Mouse (Mus musculus) layer of hippocampus, adult 9-10 months (tissue): ENCODE data around the gene Fosb.

Experiments used
- DNase-seq: peaks from one replicate; pipeline ENCODE4 v3.0.0; 2022; ENCODE audit warnings: low spot score

The Fosb gene

DNA sequence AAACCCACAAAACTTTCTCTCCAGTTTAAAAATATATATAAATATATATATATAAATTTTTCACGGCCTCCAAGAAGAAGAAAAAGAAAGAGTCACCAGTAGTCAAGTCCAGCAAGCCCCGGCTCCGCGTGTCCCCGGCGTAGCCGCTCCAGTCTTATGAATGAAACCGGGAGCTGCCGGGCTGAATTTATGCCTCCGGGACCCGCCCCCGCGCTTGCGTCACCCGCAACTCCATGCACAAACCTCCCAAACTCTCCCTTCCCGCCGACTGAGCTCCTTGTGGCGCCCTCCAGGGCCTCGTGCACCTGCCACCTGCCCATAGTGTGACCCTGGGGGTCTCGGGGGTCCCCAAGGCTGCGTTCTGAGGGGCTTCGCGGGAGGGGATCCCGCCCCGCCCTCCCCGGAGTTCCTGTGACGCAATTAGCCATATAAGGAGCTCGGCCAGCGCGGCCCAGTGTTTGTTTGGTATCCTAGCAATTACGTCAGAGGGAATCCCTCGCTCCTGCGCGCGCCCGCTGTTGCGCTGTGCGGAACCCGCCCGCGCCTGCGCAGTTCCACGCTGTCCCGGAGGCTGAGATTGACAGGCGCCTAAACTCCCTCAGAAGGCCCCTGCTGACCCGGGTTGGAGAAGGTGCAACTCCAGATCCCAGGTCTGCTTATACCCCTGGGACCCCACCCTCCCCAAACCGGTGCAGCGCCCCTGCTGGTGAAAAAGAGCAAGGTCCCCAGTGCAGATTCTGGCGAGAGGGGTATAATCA, at the start of gene Fosb:
TSS of gene Fosb (minus strand) at position 168 of the 758 bp plus-strand sequence.
- peak; percentile 92 for DNase-seq

DNA sequence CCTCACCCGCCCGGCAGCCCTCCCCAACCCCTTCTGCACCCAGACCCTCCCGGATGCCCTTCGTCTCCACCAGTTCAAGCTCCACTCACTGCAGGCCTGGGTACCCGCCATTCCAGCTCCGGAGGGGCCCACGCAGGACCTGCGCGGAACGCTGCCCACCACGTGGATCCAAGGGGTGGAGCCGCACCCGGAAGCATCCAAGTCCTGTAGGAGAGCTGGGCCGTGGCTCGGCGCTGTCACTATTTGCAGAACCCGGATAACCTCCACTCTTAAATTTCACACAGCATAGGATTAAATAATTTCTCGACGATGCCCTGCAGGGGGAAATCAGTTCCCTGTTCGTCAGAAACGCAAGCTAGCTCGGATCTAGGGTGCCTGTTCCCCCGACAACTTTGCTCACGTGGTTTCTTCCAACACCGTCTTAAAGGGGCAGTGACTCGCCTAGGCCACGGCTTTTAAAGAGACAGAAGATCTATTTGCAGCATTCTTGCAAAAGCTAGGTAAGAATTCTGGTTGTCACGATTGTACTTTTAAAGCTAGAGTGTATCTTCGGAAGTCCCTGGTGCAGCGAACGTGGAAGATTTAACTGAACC, 49.5 kb upstream of the Fosb start, which contains the start of the genes Cd3eap and Ppp1r13l:
TSS of gene Cd3eap (minus strand) at position 185 of the 593 bp plus-strand sequence.
TSS of gene Ppp1r13l (plus strand) at position 451 of the 593 bp plus-strand sequence.
- DNase-seq = peak; percentile 79

- no peak for DNase-seq
Observed at GRCm38 (mm10) chr7:19358634-19359033, 48.8 kb upstream of the Fosb start.

DNA sequence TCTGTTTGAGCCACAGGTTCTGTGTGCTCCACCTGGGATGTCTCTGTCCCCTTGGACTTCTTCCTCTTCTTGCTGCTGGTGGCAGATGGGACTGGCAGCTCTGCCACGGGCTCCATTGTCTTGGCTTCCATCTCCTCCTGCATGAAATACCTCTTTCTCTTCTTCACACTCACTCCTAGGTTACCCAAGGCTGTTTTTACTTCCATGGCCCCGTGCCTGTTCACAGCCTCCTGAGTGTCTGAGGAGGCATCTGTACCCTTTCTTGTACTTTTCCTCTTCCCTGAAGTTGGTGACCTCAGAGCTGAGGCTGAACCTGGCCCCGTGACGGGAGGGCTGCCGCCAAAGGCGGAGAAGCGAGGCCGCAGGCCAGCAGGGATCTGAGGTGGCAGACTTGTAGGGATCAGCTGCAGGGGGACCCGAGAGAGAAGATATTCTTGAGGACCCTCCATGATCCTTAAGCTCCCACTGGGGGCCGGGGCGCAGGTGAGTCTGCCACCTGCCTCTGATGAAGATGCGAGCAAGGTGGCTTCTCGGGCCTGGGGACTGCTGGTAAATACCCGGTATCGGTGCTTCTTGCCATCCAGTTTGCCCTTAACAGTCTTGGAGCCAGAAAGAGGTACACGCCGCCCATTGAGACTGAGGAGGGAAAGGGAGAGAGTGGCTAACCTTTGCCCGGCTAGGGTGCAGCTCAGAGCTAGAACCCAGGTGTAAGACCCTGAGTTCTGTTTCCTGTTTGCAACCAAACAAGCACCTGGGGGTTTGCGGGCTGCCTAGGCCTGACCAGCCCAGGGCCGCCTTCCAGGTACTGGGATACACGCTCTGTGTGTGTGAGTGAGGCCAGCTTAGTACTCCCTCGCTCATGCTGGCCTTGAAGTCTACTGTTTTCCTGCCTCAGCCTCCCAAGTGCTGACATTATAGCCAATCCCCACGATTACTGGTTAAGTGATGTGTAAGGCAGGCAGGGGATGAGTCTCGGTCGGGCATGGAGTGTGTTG, 47.8 kb upstream of the Fosb start:
- DNase-seq = no peak

DNA sequence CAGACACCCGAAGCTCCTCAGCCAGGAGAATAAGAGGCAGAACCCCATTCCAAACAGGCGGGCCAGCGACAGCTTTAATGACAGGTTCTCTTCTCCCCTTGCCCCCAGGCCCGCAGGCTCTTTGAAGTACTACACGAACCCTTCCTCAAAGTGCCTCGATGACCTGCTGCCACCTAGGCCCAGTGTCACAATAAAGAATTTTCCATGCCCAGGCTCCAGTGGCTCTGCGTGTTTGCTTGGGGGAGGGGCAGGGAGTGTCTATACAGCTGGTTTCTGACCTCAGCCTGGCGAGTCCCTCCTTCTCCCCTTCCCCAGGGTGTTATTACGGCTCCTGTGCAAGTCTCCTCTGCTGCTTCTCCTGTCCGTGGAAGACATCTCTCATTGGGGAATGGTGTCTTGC, 46.5 kb upstream of the Fosb start:
- DNase-seq = no peak

- no peak for DNase-seq
Observed at GRCm38 (mm10) chr7:19354991-19355390, 45.1 kb upstream of the Fosb start.

DNA sequence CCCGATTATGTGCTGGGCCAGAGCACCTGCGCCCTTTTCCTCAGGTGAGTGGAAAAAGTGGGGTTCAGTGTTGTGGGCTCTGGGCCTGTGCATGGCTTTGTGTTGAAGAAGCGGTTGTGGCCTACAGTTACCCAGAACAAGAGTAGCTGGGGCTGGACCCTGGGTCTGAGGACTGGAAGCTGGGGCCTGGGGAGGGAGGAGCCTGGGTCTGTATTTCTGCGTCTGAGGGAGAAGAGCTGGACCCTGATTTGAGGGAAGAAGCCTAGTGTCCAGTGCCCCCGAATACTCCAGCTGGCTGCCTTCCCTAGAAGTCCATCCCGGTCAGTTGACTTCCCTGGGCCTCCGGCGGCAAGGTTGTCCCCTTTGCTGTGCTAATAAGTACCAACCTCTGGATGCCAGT, 40.4 kb upstream of the Fosb start:
- DNase-seq = no peak

DNA sequence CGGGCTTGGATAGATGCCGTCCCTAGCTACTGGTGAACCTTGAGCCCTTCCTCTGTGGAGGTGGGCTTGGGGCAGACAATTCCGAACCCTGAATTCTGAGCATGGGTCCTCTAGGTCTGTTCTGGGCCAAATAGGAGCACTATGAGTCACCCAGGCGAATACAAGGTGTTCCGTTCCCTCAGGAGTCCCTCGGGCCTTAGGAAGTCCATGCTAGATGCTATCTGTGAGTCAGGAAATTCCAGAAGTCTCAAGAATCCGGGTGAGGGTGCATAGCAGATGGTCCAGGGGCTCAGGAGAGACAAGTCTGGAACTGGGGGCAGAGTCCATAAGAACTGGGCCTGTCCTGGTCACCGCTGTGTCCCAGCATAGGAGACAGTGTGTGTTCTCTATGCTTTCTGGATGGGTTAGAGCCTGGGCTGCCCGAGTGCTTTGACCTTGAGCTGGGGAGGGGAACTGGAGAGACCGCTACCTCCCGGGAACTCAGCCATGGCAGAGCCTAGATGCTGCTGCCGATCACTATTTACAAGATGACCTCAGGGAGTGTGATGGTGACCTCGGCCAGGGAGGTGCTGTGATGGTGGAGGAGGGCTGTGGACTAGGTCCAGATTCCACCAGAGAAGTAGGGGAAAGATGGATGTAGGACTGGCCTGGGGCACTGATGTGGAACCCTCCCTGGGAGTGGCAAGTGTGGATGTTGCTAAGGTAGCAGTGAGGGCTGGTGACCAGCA, 39.5 kb upstream of the Fosb start:
- no peak for DNase-seq

GRCm38 (mm10) chr7:19344938-19345471, 35.2 kb upstream of the Fosb start:
- peak; percentile 87 for DNase-seq

GRCm38 (mm10) chr7:19344237-19344847, 34.5 kb upstream of the Fosb start, which contains the start of gene Ercc1:
TSS of gene Ercc1 (plus strand) at chr7:19344778.
- DNase-seq = no peak

- DNase-seq = no peak
Observed at GRCm38 (mm10) chr7:19343210-19343808, 33.5 kb upstream of the Fosb start.

- peak; percentile 91 for DNase-seq
Observed at GRCm38 (mm10) chr7:19342481-19343027, 32.7 kb upstream of the Fosb start.

DNA sequence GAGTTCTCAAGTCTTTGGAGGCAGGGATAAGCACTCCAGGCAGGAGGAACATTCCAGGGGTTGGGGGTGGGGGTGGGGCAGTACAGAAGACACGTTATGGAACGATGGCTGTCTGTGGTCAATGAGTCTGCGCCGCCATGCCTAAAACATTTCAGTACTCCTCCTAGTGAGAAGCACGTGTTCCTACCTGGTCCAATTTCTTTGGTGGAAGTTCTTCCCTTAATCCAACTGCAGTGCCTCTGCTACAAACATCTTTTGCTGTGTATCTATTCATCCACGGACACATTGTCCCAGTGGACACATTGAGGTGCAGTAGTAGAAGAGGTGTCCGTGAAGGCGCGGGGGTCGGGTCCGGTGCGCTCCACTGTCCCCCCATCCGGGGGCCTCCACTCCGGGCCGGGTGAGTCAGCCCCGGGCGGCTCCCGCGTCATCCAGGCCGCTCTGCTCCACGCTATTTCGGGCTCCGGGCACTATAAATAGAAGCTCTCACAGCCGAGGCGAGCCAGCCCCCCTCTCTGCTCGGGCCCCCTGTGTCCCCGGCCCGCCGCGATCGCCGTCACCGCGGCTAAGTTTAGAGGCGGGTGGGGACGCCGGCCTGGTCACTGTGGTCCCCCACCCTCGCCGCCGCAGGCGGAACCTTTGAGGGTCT, 32.0 kb upstream of the Fosb start:
- no peak for DNase-seq

- no peak for DNase-seq
Observed at GRCm38 (mm10) chr7:19341250-19341649, 31.4 kb upstream of the Fosb start.

DNA sequence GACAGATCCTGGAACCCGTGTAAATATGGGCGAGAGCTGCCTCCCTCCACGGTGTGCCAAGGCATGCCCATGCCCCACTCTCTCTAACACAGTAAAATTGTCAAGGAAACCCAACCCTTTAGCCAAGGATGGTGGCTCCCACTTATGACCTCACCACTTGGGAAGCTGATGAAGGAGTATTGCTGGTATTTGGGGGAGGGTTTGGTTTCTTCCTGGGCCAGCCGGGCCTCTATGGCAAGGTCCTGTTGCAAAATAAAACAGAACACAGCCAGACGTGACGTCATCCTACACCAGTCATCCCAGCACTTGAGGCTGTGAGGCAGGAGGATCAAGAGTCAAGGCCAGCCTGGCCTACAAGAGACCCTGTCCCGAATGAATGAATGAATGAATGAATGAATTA, 28.7 kb upstream of the Fosb start:
- DNase-seq = no peak

DNA sequence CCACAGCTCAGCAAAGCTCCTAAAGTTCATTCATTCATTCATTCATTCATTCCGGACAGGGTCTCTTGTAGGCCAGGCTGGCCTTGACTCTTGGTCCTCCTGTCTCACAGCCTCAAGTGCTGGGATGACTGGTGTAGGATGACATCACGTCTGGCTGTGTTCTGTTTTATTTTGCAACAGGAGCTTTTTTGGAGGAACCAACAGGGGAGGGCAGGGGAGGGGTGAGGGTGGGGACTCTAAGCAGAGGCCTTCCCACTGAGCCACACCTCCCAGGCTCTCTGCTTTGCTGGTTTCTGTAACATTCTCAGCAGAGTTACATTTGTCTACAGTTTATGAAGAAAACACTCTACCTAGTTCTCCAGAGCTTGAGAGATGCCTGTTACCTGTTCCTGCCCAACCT, 28.2 kb upstream of the Fosb start:
- no peak for DNase-seq

DNA sequence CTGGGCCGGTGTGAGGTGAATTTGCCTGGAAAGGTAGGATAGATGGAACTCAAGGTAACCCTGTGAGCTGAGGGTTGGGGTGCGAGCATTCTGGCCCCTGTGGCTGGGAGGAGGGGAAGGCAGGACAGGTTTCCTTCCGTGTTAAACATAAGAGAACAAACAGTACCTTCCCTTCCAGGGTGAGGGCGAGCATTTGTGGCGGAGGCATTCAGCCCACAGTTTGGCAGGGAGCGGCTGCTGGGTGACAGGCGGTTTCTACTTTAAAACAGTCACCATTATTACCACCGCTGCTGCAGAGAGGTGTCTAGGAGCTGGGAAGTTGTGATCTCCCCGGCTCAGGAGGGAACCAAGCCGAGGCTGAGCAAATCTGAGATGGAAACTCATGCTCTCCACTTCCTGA, 27.3 kb upstream of the Fosb start:
- DNase-seq = no peak

DNA sequence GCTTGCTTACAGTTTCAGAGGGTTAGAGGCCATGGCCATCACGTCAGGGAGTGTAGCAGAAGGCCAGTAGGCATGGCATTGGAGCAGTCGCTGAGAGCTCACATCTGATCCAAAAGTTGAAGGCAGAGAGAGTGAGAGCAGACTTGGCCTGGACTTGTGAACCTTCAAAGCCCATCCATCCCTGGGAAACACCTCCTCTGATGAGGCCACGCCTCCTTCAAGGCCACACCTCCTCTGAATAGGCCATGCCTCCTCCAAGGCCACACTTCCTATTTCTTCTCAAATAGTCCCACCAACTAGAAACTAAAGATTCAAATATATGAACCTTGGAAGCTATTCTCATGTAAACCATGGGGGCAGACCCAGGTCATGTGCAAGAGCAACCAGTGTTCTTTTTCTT, 25.7 kb upstream of the Fosb start:
- no peak for DNase-seq

DNA sequence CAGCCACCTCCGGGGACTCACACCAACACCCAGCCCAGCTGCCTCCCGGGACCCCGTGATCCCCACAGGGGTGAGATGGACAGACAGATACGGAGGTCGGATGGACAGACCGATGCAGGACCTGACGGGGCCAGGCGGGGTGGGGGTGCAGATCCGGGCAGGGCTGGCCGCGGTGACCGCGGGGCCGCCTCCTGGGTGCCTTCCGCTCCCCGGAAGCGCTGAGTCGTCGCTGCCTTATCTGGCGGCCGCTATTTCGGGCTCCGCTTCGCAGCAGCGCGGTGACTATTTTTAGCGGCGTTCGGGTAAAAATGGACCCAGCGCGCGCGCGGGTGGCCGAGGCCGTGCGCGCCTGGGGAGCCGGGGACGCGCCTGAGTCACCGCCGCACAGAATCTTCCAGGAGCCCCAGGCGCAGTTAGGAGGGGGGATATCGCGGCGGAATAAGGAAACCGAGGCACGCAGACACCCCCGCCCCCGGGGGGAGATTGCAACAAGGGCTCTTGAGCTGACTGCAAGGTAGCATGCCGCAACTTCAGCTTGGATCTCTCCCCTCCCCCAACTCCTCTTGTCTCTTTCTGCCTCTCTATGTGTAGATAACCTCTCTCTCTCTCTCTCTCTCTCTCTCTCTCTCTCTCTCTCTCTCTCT, 23.0 kb upstream of the Fosb start:
- no peak for DNase-seq
